Mouse (Mus musculus): ENCODE measurements around the gene Ptges3l. TPM values are rescaled to one million over a fixed set of nuclear protein-coding genes. Genes with fewer than 3 reads are reported as not detected.
A peak's percentile ranks its signal among the peaks of the same experiment; 100 is the strongest.

The Ptges3l gene
- polyA plus RNA-seq, 1 experiment from 2014 or later: 11.1 TPM

- WGBS: 84% methylated on average over 4 of the region's 4 CpGs
- no peaks in the 10 kb centered on the region for H3K4me1 ChIP-seq (ENCODE audit: control insufficient read depth, insufficient read depth, low read length)
Measured at GRCm38 (mm10) chr11:101436916-101437315, 11.8 kb upstream of the Ptges3l start.

GRCm38 (mm10) chr11:101435831-101436230 is 10.7 kb upstream of the Ptges3l start:
- WGBS: 75% methylated on average over 4 of the region's 4 CpGs
- H3K9ac ChIP-seq (ENCODE audit: low read depth, low read length): no peak overlapping the region
- H3K4me1 ChIP-seq (ENCODE audit: control insufficient read depth, insufficient read depth, low read length): no peaks in the 10 kb centered on the region
- H3K27ac ChIP-seq (ENCODE audit: low read length): no peak overlapping the region
- ATAC-seq: no peak
- H3K9me3 ChIP-seq (ENCODE audit: control insufficient read depth, low read length): no peaks in the 10 kb centered on the region
- H3K27me3 ChIP-seq (replicated peaks; ENCODE audit: control insufficient read depth, insufficient read depth, low read length): no peaks in the 10 kb centered on the region
- H3K4me2 ChIP-seq (ENCODE audit: low read depth, low read length): no peak overlapping the region
- H3K36me3 ChIP-seq (ENCODE audit: control insufficient read depth, insufficient read depth, low read length): peaks cover 7% of the 10 kb centered on the region
- H3K4me3 ChIP-seq (ENCODE audit: low read length): no peak overlapping the region

More at GRCm38 (mm10) chr11:101436916-101437315, 11.8 kb upstream of the Ptges3l start:
- Histone ChIP-seq H3K27me3 (replicated peaks; ENCODE audit: control insufficient read depth, insufficient read depth, low read length) (no peaks in the 10 kb centered on the region), H3K4me2 (ENCODE audit: low read depth, low read length) (no peak overlapping the region), H3K9ac (ENCODE audit: low read depth, low read length) (no peak overlapping the region), H3K9me3 (ENCODE audit: control insufficient read depth, low read length) (no peaks in the 10 kb centered on the region), H3K27ac (ENCODE audit: low read length) (no peak overlapping the region), H3K4me3 (ENCODE audit: low read length) (no peak overlapping the region), H3K36me3 (ENCODE audit: control insufficient read depth, insufficient read depth, low read length) (peaks cover 7% of the 10 kb centered on the region)
- ATAC-seq: no peak

DNA sequence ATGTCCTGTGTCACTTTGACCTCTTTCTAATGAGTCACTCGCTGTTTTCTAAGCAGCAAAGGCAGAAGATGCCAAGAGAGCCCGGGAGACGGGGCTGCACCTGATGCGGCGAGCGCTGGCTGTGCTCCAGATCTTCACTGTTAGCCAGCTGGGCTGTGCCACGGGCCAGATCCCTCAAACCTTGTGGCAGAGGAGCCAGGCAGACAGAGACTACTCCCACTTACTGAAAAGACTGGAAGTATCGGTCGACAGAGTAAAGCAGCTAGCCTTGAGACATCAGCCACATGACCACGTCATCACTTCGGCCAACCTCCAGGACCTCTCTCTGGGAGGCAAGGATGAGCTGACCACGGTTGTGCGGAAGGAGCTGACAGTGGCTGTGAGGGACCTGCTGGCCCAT is 8.3 kb upstream of the Ptges3l start:
- no peak for ATAC-seq
- Histone ChIP-seq H3K4me1 (ENCODE audit: control insufficient read depth, insufficient read depth, low read length) (no peaks in the 10 kb centered on the region), H3K9me3 (ENCODE audit: control insufficient read depth, low read length) (no peaks in the 10 kb centered on the region), H3K27ac (ENCODE audit: low read length) (no peak overlapping the region), H3K4me3 (ENCODE audit: low read length) (no peak overlapping the region), H3K27me3 (replicated peaks; ENCODE audit: control insufficient read depth, insufficient read depth, low read length) (no peaks in the 10 kb centered on the region), H3K4me2 (ENCODE audit: low read depth, low read length) (no peak overlapping the region), H3K36me3 (ENCODE audit: control insufficient read depth, insufficient read depth, low read length) (peaks cover 12% of the 10 kb centered on the region), H3K9ac (ENCODE audit: low read depth, low read length) (no peak overlapping the region)
- WGBS: 90% methylated on average over 13 of the region's 13 CpGs

GRCm38 (mm10) chr11:101431327-101431726 is 6.2 kb upstream of the Ptges3l start:
- Histone ChIP-seq H3K4me1 (ENCODE audit: control insufficient read depth, insufficient read depth, low read length) (peaks cover 7% of the 10 kb centered on the region), H3K9ac (ENCODE audit: low read depth, low read length) (no peak overlapping the region), H3K4me3 (ENCODE audit: low read length) (no peak overlapping the region), H3K27me3 (replicated peaks; ENCODE audit: control insufficient read depth, insufficient read depth, low read length) (no peaks in the 10 kb centered on the region), H3K4me2 (ENCODE audit: low read depth, low read length) (no peak overlapping the region), H3K9me3 (ENCODE audit: control insufficient read depth, low read length) (no peaks in the 10 kb centered on the region), H3K36me3 (ENCODE audit: control insufficient read depth, insufficient read depth, low read length) (peaks cover 12% of the 10 kb centered on the region), H3K27ac (ENCODE audit: low read length) (no peak overlapping the region)
- no peak for ATAC-seq
- 91% methylated on average over 9 of the region's 9 CpGs for WGBS

DNA sequence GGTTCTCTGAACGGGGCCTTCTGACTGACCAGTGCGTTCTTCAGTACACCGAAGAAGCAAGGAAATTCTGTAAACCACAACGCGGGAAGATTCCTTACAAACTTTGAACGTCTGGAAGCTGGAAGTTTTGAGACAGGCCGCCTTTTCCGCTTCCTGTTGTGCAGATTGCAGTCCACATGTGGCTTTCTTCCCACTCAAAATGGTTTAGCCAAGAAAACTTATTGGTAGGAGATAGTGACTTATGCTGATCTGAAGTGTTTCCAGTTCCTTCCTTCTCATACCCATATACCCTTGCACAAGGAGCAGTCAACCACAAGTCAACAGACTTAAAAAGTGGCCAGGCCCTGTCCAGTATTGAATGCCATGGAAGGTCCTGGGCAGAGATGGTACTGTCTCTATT is 1.0 kb upstream of the Ptges3l start:
- Histone ChIP-seq H3K4me3 (ENCODE audit: low read length) (peak overlapping the region; percentile 97), H3K4me2 (ENCODE audit: low read depth, low read length) (peak overlapping the region; percentile 88), H3K27ac (ENCODE audit: low read length) (no peak overlapping the region), H3K27me3 (replicated peaks; ENCODE audit: control insufficient read depth, insufficient read depth, low read length) (no peaks in the 10 kb centered on the region), H3K36me3 (ENCODE audit: control insufficient read depth, insufficient read depth, low read length) (peaks cover 5% of the 10 kb centered on the region; the same call in 1 of the 2 replicates), H3K9ac (ENCODE audit: low read depth, low read length) (peak overlapping the region; percentile 94), H3K4me1 (ENCODE audit: control insufficient read depth, insufficient read depth, low read length) (peaks cover 19% of the 10 kb centered on the region), H3K9me3 (ENCODE audit: control insufficient read depth, low read length) (no peaks in the 10 kb centered on the region)
- 50% methylated on average over 8 of the region's 8 CpGs for WGBS
- no peak for ATAC-seq

DNA sequence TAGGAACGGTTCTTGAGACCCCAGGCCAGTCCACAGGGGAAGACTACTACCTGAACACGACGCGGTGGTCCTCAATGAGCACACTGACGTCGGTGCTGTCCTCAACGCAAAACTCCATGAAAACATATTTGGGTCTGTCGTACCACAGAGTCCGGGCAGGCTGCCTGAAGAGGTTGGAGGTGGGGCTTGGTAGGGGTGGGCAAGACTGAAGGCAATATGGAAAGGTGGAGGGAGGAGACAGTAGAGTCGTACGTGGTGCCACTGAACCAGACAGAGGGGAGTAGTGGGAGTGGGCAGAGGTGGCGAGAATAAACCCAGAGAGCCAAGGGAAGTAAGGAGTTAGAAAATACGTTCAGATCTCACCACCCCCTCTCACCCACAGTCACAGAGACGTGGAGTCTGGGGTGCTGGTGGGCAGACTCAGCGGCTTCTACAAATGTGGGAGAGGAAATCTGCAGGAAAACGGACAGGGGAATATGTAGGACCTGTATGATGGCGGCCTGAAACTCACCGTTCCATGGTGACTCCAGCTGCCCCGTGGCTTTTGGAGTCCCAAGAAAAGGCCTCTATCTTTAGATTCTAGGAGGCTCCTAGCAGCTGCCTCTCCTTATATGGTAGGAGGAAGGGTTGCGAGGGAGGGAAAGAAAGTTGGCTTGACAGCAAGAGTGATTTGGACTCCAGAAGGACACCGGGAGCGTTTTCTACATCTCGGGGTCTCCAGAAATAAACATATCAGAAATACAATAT is 855 bp downstream of the Ptges3l start, which contains the start of gene Gm27029:
Gene Gm27029 (minus strand): TSS at position 692 of the 747 bp plus-strand sequence.
- H3K4me1 ChIP-seq (ENCODE audit: control insufficient read depth, insufficient read depth, low read length): peaks cover 19% of the 10 kb centered on the region
- H3K27me3 ChIP-seq (replicated peaks; ENCODE audit: control insufficient read depth, insufficient read depth, low read length): no peaks in the 10 kb centered on the region
- peak within 1 kb of the TSS; percentile 92 for H3K27ac ChIP-seq (ENCODE audit: low read length)
- peak; percentile 83 for ATAC-seq
- peak within 1 kb of the TSS; percentile 94 for H3K9ac ChIP-seq (ENCODE audit: low read depth, low read length)
- peak within 1 kb of the TSS; percentile 97 for H3K4me3 ChIP-seq (ENCODE audit: low read length)
- WGBS: 5% methylated on average over 23 of the region's 23 CpGs
- peak within 1 kb of the TSS; percentile 88 for H3K4me2 ChIP-seq (ENCODE audit: low read depth, low read length)
- no peaks in the 10 kb centered on the region for H3K9me3 ChIP-seq (ENCODE audit: control insufficient read depth, low read length)
- no peaks in the 10 kb centered on the region for H3K36me3 ChIP-seq (ENCODE audit: control insufficient read depth, insufficient read depth, low read length)

GRCm38 (mm10) chr11:101420148-101420547 is 5.0 kb downstream of the Ptges3l start:
- H3K4me3 ChIP-seq (ENCODE audit: low read length): no peak overlapping the region
- no peak overlapping the region for H3K9ac ChIP-seq (ENCODE audit: low read depth, low read length)
- H3K4me2 ChIP-seq (ENCODE audit: low read depth, low read length): no peak overlapping the region
- H3K27me3 ChIP-seq (replicated peaks; ENCODE audit: control insufficient read depth, insufficient read depth, low read length): no peaks in the 10 kb centered on the region
- H3K27ac ChIP-seq (ENCODE audit: low read length): no peak overlapping the region
- H3K36me3 ChIP-seq (ENCODE audit: control insufficient read depth, insufficient read depth, low read length): no peaks in the 10 kb centered on the region
- no peaks in the 10 kb centered on the region for H3K9me3 ChIP-seq (ENCODE audit: control insufficient read depth, low read length)
- no peak for ATAC-seq
- H3K4me1 ChIP-seq (ENCODE audit: control insufficient read depth, insufficient read depth, low read length): peaks cover 13% of the 10 kb centered on the region
- 88% methylated on average over 5 of the region's 5 CpGs for WGBS

DNA sequence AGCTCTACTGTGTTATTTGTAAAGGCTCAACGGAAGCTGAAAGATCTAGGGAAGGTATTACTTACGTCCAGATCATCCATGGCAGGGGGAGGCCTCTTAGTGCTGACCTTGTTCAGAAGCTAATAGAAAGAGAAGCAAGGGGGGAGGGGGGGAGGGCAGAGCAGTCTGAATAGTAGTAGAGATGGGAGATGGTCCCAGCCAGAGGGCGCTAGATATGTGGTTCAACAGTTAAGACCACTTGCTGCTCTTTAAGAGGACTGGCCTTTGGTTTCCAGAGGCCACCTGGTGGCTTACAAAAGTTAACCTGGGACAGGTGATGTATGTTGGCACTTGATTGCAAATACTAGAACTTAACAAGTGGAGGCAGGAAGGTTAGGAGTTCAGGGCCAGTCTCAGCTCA is 5.5 kb downstream of the Ptges3l start:
- whole genome bisulfite sequencing: 30% methylated on average over 3 of the region's 3 CpGs
- H3K9ac ChIP-seq (ENCODE audit: low read depth, low read length): no peak overlapping the region
- no peak overlapping the region for H3K27ac ChIP-seq (ENCODE audit: low read length)
- no peaks in the 10 kb centered on the region for H3K27me3 ChIP-seq (replicated peaks; ENCODE audit: control insufficient read depth, insufficient read depth, low read length)
- no peak overlapping the region for H3K4me2 ChIP-seq (ENCODE audit: low read depth, low read length)
- H3K36me3 ChIP-seq (ENCODE audit: control insufficient read depth, insufficient read depth, low read length): no peaks in the 10 kb centered on the region
- no peak for ATAC-seq
- peaks cover 13% of the 10 kb centered on the region for H3K4me1 ChIP-seq (ENCODE audit: control insufficient read depth, insufficient read depth, low read length)
- H3K4me3 ChIP-seq (ENCODE audit: low read length): no peak overlapping the region
- no peaks in the 10 kb centered on the region for H3K9me3 ChIP-seq (ENCODE audit: control insufficient read depth, low read length)

GRCm38 (mm10) chr11:101418991-101419390 is 6.1 kb downstream of the Ptges3l start:
- Histone ChIP-seq H3K9me3 (ENCODE audit: control insufficient read depth, low read length) (no peaks in the 10 kb centered on the region), H3K4me2 (ENCODE audit: low read depth, low read length) (no peak overlapping the region), H3K4me3 (ENCODE audit: low read length) (no peak overlapping the region), H3K27ac (ENCODE audit: low read length) (no peak overlapping the region), H3K36me3 (ENCODE audit: control insufficient read depth, insufficient read depth, low read length) (no peaks in the 10 kb centered on the region), H3K9ac (ENCODE audit: low read depth, low read length) (no peak overlapping the region), H3K27me3 (replicated peaks; ENCODE audit: control insufficient read depth, insufficient read depth, low read length) (no peaks in the 10 kb centered on the region), H3K4me1 (ENCODE audit: control insufficient read depth, insufficient read depth, low read length) (peaks cover 10% of the 10 kb centered on the region)
- ATAC-seq: no peak
- WGBS: 56% methylated on average over 6 of the region's 6 CpGs

Measured in intestine, embryonic 16.5 days (tissue).